Mouse (Mus musculus) mature B cell (primary cell): ENCODE measurements around the gene Pus1.
"Not testable (repeated sequence)": the region's sequence is repeated elsewhere in the genome, so short reads cannot be mapped to it uniquely, and the experiment has no call there.

Source experiments
- in situ Hi-C: fragments of 300-500 bp; cut with MboI; formaldehyde crosslinking; loops from 2 replicates; pipeline ENCODE4 v1.14.3; 2019

The Pus1 gene

GRCm38 (mm10) chr5:110781529-110782238 lies 1.2 kb upstream of the Pus1 start:
- in situ Hi-C loops, result no loop called here

DNA sequence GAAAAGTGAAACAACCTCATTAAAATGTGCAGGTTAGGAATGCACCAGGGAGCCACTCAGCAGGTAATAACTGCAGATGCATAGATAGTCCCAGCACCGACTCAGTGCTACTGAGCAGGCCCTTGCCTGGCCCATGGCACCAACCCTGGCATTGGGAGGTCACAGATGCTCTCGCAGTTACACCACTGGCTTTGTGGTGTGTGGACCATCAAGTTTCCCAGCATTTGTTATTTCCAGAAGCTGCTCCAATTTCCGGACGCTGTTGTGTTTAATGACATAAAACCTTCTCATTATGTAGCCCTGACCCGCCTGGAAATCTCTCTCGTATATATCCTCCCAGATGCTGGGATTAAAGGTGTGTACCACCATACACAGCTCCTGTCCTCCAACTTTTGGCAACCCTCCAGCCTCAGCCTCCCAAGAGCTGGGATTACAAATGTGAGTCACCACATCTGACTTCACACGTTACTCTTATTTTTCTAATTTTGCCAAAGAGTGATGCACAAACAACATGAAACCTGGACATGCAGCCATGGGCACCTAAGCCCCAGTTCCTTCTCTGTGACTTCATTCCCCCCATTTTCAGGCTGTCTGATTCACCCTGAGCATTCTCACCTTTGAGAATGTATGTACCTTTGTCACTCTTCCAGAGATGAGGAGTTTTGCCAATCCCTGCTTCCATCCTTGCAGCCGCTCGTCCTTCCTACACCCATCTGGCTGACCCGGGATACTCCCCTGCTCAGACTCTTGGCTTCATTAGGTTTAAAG lies 486 bp upstream of the Pus1 start:
- in situ Hi-C loops, result no loop called here

GRCm38 (mm10) chr5:110779276-110779997 lies 1.0 kb downstream of the Pus1 start:
- in situ Hi-C loops, result no loop called here

GRCm38 (mm10) chr5:110778263-110778662 lies 2.2 kb downstream of the Pus1 start:
- in situ Hi-C loops, result no loop called here

DNA sequence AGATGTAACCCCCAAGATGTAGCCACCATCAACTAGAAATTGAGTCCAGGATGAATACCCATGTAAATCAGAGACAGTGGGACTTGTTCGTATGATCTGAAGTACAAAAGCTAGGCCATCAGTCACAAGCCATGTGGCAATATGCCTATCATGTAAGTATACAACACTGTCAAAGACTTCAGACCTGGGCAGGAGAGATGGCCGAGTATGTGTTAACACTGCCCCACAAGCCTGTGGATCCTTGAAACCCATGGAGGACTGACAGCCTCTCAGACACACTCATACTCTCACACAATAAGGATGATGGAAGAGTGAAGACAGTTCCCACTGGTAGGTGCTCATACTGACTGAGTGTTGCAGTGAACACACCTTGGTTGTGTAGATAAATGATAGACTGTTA lies 4.3 kb downstream of the Pus1 start:
- in situ Hi-C loops, result no loop called here

DNA sequence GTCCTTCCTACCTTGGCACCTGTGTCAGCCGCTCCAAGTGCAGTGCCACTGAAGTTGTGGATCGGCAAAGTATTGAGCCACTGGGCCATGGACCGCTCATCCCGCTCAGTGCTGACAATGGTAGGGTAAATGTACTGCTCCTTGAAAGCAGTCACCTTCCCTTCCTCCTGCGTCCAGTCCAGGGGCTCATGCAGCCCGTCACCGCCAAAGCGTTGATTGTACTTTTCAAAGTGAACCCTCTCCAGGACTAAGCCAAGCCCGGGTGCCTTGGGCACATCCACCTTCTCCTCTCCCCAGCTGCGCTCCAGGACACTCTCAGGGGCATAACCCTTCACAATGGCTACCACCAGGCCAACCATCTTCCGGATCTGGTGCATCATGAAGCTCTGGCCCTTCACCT lies 5.9 kb downstream of the Pus1 start:
- in situ Hi-C loops, result no loop called here

DNA sequence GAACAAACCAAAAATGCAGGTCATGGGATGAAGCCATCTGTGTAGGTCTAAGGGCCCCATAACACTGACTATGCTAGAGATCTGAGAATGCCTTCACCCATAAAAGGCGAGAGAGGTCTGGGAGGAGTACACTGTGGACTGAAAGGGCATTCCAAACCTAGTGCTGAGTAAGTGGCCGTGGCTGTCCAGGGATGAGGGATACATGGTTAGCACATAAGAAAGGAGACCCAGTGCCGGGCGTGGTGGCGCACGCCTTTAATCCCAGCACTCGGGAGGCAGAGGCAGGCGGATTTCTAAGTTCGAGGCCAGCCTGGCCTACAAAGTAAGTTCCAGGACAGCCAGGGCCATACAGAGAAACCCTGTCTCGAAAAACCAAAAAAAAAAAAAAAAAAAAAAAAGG lies 7.5 kb downstream of the Pus1 start:
- in situ Hi-C loops, result not testable (repeated sequence)

DNA sequence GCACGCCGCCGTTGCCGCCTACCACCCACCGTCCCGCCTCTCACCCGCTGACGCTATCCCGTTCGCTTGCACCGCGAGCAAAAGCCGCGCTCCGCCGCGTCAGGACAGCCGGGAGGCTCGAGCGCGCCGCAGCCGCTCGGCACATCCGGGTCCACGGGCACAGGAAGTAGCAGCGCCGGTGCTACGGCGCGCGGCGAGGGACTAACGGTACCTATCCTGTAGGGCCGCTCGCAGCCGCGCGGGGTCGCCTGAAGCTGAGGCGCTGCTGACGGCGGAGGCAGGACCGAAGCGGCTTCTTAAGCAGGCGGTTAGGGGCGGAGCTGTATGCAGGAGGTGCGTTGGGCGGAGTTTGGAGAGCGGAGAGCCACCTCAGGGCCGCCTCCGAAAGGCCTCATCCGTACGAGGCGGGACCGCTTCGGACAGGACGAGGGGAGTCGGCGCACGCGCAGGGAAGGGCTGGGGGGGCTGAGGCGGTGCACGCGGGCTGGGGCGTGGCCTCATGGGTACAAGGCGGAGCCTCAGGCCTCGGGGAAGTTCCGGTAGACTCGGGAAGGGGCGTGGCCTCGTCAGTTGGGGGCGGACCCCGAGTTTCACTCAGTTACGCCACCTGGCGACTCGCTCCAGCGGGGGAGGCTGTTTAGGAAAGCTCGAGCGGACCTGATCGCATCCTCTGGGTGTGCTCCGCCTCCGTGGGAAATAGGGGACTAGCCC lies 9.9 kb downstream of the Pus1 start, which contains the start of gene Ep400:
Gene Ep400 (minus strand): TSS at position 270 of the 711 bp plus-strand sequence.
- in situ Hi-C loops, result no loop called here

GRCm38 (mm10) chr5:110770031-110770445 lies 10.4 kb downstream of the Pus1 start:
- in situ Hi-C loops, result no loop called here

DNA sequence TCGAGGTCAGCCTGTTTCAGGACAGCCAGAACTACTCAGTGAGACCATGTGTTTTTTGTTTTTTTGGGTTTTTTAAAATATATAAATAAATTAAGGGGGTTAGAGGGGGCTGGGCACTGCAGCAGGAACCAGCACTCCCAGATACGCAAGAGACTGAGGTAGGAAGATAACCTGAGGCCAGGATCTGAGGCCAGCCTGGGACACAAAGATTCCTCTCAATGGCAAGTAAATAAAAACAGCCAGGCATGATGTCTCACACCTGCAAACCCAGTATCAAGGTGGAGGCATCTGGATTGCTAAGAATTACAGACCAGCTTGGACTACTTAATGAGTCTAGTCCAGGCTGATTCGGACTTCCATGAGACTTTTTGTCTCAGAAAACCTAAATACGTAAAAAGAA lies 11.2 kb downstream of the Pus1 start:
- in situ Hi-C loops, result no loop called here

- in situ Hi-C loops, result no loop called here
These were observed 16.6 kb downstream of the Pus1 start for GRCm38 (mm10) chr5:110763890-110764289.

- in situ Hi-C loops, result no loop called here
These were observed 35.4 kb downstream of the Pus1 start for GRCm38 (mm10) chr5:110745021-110745420.

DNA sequence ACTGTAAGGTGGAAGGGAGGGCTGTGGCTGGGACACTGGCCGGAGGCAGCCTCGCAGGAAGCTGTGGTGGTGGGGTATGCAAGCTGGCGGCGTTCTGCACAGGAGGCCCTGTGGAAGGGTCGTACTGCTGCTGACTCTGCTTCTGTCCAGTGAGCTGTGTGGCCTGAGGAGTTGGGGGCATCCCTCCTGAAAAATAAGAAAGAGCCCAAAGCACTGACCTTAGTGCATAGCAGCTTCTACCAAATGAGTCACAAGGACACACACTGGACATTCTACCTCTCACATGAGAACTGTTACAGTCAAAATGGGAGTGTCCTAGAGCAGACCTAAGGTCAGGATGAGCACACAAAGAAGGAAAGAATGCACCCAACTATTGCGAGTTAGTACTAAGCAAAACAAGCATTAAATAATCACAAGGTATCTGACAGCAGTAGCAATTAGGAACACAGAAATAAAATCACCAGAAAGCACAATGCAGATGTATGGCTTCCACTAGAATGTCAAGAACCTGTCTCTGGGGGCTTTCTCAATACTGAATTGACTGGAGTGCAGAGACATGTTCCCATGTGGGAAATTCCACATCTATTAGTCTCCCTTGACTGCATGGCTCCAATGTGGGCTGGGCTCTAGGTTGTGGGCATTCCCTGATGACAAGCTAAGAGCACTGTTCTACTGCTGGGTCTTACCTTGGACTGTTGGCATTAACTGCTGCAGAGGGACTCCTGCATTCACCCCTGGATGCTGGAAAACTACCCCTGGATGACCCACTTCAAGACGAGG lies 40.8 kb downstream of the Pus1 start:
- in situ Hi-C loops, result no loop called here

DNA sequence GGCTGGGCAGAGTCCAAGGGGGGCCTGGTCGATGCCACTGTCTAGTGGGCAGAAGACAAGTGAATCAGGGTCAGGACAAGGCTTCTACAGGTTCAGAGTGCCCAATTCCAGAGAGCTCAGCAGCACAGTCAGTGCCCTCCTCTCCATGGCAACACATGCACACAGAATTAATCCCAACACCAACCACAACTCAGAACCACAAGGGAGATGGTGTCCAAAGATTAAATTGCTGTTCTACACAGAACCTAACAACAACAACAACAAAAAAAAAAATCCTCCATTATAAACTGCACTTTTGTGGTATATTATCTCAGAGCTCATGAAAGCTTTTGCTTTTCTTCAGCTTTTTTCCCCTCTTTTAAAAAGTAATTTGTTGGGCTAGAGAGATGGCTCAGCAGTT lies 44.9 kb downstream of the Pus1 start:
- in situ Hi-C loops, result no loop called here

DNA sequence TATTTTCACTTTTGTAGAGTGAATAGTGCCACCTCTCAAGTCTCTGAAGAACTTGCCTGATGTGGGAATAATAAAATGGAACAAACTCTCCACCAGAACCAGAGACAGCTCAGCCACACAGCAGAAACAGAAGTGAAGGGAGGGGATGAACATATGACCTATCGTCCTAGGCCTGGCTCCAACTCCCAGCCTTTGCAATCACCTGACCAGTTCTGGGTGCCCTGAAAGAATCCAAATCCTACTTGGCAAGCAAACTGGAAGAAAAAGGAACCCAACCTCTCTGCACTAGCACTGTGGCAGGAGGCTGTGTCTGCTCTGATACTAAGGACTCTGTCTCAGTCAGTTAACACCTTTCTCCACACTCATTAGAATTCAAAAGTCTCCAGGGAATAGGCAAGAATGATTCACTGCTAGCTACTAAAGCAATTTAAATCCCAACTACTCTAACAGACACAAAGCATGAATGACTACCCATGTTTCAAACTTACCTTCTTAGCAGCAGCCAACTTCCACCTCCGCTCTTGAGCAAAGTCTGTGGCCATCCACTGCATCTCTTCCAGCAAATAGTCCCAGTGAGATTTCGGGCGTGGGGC lies 47.1 kb downstream of the Pus1 start:
- in situ Hi-C loops, result no loop called here

GRCm38 (mm10) chr5:110731227-110731626 lies 49.2 kb downstream of the Pus1 start:
- in situ Hi-C loops, result no loop called here

- in situ Hi-C loops, result no loop called here
These were observed 52.6 kb downstream of the Pus1 start for GRCm38 (mm10) chr5:110727850-110728249.
